Mouse (Mus musculus): ENCODE data around the gene Ctdnep1.
"Not testable (repeated sequence)": the region's sequence is repeated elsewhere in the genome, so short reads cannot be mapped to it uniquely, and the experiment has no call there.

Gene Ctdnep1

GRCm38 (mm10) chr11:70014880-70015558 is 34.1 kb downstream of the Ctdnep1 start, which contains the start of gene Acadvl:
TSS of gene Acadvl (minus strand) at chr11:70015411.
- peak; percentile 92 for DNase-seq

DNA sequence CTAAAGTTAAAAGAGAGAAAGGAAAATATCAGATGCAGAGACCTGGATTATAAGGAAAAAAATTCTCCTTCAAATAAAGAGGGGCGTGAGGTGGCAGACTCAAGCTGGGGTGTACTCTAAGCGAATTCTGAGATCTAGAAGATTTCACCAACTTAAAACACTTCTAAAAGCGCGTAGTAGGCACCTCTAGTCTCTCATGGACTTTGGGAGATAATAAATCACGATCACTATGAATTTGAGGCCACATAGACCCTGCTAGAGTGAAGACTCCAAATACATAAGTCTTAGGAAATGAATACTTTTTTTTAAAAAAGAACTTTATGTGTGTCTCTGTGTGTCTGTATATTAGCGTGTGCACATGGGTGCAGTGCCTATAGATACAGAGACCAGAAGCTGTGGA is 34.7 kb downstream of the Ctdnep1 start:
- no peak for DNase-seq

- not testable (repeated sequence) for DNase-seq
Observed at GRCm38 (mm10) chr11:70016177-70016576, 35.2 kb downstream of the Ctdnep1 start.

- no peak for DNase-seq
Observed at GRCm38 (mm10) chr11:70016669-70017068, 35.7 kb downstream of the Ctdnep1 start, which contains the start of gene Dlg4. TSS of gene Dlg4 (plus strand) at chr11:70016942.

DNA sequence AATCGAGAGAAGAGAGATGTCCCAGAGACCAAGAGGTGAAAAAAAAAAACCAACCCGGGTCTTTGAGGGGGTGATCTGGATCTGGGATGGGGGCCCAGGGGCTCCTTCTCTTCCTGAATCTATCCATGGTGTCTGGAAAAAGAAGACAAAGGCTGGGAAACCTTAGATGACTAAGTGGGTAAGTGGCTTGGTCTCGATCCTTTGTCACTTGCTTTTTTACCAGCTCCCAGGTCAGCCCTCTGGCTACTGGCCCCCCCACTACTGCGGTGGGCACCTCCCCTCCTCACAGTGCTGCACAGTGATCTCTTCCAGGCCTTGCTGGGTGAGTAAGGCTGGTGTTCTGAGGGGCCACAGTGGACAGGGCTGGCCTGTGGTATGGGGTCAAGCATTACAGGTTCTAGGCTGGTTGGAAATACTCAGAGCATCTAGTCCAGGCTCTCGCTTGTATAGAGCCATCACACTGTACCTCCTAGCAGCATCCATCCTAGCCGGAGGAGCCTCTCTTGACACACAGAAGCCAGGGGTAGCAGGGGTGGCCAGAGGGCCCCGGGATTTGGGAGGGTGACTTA is 36.3 kb downstream of the Ctdnep1 start:
- DNase-seq: no peak

GRCm38 (mm10) chr11:70018131-70018990 is 37.4 kb downstream of the Ctdnep1 start:
- DNase-seq: peak; percentile 81

DNA sequence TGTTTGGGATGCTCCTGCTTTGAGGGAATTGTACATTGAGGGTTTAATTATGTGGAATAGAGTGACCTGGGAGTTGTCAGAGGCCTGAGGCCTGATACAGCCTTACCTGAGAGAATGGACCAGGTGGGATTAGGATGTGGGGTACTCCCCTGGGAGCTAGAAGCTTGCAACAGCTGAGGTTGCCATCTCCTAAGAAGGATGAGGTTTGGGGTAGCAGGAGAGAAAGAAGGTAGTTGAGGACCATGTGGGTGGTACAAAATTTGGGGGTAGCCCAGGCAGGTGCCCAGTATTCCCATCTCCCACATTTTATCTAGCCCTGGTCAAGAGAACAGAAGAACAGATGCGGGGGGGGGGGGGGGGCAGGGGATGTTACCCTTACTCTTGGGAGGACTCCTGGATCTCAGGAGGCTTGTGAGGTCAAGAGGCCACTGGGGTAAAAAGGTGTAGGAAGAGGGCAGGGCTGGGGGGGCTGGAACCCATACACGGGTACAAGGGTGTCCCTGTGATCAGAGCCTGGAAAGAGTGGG is 38.6 kb downstream of the Ctdnep1 start:
- DNase-seq: peak; percentile 74

GRCm38 (mm10) chr11:70020022-70020631 is 39.2 kb downstream of the Ctdnep1 start:
- peak; percentile 78 for DNase-seq

DNA sequence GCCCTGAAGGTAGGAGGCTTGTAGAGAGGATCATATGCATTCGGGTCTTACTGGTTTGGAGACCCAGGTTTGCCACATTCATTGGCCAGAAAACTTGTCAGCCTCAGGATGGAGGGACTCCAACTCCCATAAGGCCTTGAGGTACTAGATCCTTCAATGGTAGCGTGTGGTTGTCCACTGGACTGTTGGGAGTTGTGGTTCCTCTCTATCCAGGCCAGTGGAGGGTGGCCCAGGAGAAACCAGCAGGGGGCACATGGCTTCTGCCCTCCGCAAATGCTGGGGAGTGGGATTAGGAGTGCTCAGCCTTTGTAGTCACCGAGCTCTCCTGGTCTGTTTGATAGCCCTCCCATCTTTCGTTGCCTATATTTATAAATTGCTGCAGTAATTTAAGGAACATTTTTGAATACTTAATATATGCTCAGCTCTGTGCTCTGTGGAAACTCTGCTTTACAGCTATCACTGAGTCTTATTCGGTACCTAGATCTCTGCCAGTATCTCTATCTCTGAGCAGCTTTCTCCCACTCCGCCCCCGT is 39.8 kb downstream of the Ctdnep1 start:
- peak; percentile 89 for DNase-seq

- peak; percentile 98 for DNase-seq
Observed at GRCm38 (mm10) chr11:70021264-70022132, 40.5 kb downstream of the Ctdnep1 start.

GRCm38 (mm10) chr11:70023481-70024150 is 42.7 kb downstream of the Ctdnep1 start:
- DNase-seq: peak; percentile 47

GRCm38 (mm10) chr11:70024151-70024514 is 43.2 kb downstream of the Ctdnep1 start:
- DNase-seq: peak; percentile 55

GRCm38 (mm10) chr11:70026689-70027088 is 45.7 kb downstream of the Ctdnep1 start:
- DNase-seq: peak; percentile 82

DNA sequence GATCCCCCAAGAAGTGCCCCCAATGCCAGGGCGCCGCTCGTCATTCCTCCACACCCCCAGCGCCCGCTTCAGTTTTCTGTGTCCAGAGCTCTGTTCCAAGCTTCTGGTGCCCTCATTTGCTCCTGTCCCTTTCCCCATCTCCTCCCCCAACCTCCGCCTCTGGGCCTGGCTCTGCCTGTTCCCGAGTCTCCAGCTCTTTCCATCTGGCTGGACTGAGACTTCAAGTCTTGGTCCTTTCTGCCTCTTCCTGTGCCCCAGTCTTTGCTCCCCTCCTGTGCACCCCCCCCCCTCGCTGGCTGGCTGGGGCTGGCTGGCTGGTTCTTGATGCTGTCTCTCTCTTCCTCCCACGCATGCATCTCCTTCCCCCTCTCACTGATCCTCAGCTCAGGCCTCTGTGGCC is 46.4 kb downstream of the Ctdnep1 start:
- peak; percentile 84 for DNase-seq

DNA sequence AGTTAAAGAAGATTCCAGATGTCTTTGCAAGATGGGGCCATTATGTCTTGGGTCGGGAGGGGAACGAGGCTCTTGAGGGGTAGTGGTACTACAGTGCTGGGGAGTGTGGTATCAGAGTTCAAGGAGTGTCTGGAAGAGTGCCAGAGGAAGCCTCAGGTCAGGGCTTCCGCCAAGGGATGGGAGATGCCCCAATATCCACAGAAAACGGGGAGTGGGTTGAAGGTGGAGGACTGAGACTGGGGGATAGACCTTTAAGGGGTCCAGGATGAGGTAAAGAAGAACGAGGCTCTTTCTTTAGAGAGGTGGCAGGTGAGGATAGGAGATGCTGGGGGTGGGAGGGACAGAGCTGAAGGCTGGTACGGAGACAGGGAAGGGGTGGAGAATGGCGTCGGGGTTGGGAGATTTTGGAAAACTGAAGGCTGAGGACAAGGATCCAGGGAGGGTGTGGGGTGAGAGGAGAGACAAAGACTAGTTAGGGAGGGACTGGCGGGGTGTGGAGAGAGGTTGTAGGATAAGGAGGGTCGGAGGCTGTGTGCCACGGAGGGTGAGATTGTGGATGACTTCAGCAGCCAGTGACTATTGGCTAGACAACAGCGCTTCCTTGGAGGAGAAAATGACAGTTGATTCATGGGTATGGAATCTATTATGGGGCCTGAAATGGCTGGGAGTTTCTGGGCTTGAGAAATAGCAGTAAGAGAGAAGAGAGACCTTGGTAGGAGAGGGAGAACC is 47.6 kb downstream of the Ctdnep1 start:
- peak; percentile 63 for DNase-seq

GRCm38 (mm10) chr11:70029130-70029801 is 48.3 kb downstream of the Ctdnep1 start:
- peak; percentile 83 for DNase-seq

DNA sequence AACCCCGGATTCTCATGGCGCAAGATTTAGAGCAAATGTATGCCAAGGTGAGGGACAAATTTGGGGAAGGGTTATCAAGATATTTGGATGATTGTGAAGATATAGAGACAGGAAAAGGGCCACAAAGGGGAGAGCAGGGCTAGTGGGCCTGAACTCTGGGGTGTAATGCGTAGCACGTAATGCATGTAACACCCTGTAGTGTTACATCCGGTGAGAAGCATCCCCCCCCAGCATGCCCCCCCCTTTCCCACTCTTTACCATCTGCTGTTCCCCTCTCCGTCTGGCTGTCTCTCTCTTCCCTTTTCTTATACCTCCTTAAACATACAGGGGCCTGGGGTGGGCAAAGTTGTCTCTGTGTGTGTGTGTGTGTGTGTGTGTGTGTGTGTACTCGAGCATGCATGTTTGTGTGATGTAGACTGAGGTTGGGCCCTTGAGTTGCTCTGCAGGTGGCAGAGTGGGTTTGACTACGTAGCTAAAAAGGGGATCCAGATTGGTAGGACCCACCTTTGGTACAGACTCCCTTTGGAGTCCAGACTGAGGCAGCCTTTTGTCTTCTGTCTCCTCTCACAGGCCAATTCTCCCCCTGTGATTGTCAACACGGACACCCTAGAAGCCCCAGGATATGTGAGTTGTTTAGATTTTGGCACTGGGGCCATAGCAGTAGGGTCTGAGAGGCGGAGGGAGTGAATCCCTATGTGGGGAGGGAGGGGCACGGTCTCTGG is 49.0 kb downstream of the Ctdnep1 start:
- DNase-seq: no peak

GRCm38 (mm10) chr11:70030651-70031320 is 49.8 kb downstream of the Ctdnep1 start:
- no peak for DNase-seq

GRCm38 (mm10) chr11:70031321-70031670 is 50.3 kb downstream of the Ctdnep1 start:
- DNase-seq: peak; percentile 47
